Mouse (Mus musculus) liver, embryonic 12.5 days (tissue): Measurements from ENCODE around the gene Cd59b. TPM values are rescaled to one million over a fixed set of nuclear protein-coding genes. Genes with fewer than 3 reads are reported as not detected.

ENCODE experiments used
- ATAC-seq: fragments of 200-750 bp; cut with Nextera tagmentation; 2 replicates; pipeline ENCODE4 v1.8.0; 2017; ENCODE audit warnings: moderate number of reproducible peaks, mild to moderate bottlenecking, moderate library complexity
- H3K27ac ChIP-seq: fragments of 300-500 bp; sonication (generic); 2 replicates; pipeline ENCODE4 v1.5.1; 2016; ENCODE audit warnings: mild to moderate bottlenecking
- H3K27me3 ChIP-seq: fragments of 300-500 bp; sonication (generic); replicated peaks from 2 replicates; pipeline ENCODE4 v1.6.1; 2016; ENCODE audit warnings: mild to moderate bottlenecking, moderate library complexity
- H3K36me3 ChIP-seq: fragments of 300-500 bp; sonication (generic); 2 replicates; pipeline ENCODE4 v1.6.1; 2016; ENCODE audit warnings: mild to moderate bottlenecking, moderate library complexity
- H3K4me1 ChIP-seq: fragments of 300-500 bp; sonication (generic); 2 replicates; pipeline ENCODE4 v1.6.1; 2016
- H3K4me2 ChIP-seq: fragments of 300-500 bp; sonication (generic); 2 replicates; pipeline ENCODE4 v1.6.1; 2016; ENCODE audit warnings: mild to moderate bottlenecking, moderate library complexity
- H3K4me3 ChIP-seq: fragments of 300-500 bp; sonication (generic); 2 replicates; pipeline ENCODE4 v1.5.1; 2016; ENCODE audit warnings: mild to moderate bottlenecking, moderate library complexity
- H3K9ac ChIP-seq: fragments of 300-500 bp; sonication (generic); 2 replicates; pipeline ENCODE4 v1.6.1; 2016; ENCODE audit warnings: mild to moderate bottlenecking, moderate library complexity
- H3K9me3 ChIP-seq: fragments of 300-500 bp; sonication (generic); replicated peaks from 2 replicates; pipeline ENCODE4 v1.6.1; 2016; ENCODE audit warnings: mild to moderate bottlenecking, moderate library complexity
- WGBS: fragments of 180-500 bp; shearing (Covaris S2); methylation state at CpG from one replicate; pipeline ENCODE4 v1.1.7; 2016; ENCODE audit not compliant: insufficient replicate concordance; 5-methylcytosine and 5-hydroxymethylcytosine counted together
- polyA plus RNA-seq: library from polyadenylated mRNA; unstranded; fragments of >200 nt; fragmentation: Nextera tagmentation; extraction: Ambion mirVana; gene quantifications from 2 replicates; pipeline ENCODE4 v1.2.1, GENCODE M21; 2016

Gene Cd59b
- polyA plus RNA-seq, 1 experiment from 2014 or later, result 10.4 TPM

DNA sequence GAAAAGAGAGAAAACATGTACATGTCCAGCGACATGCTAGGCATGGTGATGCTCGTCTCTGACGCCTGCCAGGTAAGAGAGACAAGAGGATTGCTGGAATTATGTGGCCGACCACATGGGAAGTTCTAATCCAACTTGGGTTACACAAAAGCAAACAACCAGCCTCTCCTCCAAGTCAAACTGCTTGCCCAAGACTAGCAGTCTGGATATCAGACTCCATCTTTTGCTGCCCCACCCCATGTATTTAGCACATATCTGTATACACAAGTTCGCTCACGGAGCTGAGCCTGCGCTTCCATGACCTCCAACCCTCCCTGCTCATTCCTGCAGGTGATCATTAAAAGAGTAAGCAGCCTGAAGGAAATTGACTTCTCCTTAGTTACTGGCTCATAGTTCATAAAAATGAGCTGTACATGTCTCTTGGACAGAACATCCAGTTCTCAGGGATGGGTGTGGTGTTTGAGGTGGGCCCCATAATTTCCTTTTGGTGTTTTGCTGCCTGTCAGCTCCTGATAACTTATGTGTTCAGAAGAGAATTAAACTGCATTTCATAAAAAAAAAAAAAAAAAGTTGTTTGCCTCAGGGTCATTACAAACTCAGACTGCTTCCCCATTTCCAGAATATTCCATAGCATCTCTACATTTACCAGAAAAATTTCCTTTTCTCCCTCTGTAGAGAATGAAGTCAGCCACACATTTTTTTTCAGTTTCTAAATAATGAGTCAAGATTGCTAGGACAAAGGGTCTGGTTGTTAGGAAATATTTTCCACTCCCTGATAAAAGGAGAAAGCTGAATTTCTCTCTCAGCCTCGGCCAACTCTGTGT is 52.2 kb downstream of the Cd59b start:
- H3K36me3 ChIP-seq, result peaks cover 10% of the 10 kb centered on the region
- ATAC-seq, result peak; percentile 70
- peak overlapping the region; percentile 97 for H3K4me2 ChIP-seq
- peak overlapping the region; percentile 99 for H3K27ac ChIP-seq
- H3K27me3 ChIP-seq, result peaks cover 17% of the 10 kb centered on the region
- peak overlapping the region; percentile 97 for H3K9ac ChIP-seq
- peak overlapping the region; percentile 75 for H3K4me3 ChIP-seq
- peaks cover 62% of the 10 kb centered on the region for H3K4me1 ChIP-seq
- 39% methylated on average over 8 of the region's 8 CpGs for WGBS
- H3K9me3 ChIP-seq, result no peaks in the 10 kb centered on the region

DNA sequence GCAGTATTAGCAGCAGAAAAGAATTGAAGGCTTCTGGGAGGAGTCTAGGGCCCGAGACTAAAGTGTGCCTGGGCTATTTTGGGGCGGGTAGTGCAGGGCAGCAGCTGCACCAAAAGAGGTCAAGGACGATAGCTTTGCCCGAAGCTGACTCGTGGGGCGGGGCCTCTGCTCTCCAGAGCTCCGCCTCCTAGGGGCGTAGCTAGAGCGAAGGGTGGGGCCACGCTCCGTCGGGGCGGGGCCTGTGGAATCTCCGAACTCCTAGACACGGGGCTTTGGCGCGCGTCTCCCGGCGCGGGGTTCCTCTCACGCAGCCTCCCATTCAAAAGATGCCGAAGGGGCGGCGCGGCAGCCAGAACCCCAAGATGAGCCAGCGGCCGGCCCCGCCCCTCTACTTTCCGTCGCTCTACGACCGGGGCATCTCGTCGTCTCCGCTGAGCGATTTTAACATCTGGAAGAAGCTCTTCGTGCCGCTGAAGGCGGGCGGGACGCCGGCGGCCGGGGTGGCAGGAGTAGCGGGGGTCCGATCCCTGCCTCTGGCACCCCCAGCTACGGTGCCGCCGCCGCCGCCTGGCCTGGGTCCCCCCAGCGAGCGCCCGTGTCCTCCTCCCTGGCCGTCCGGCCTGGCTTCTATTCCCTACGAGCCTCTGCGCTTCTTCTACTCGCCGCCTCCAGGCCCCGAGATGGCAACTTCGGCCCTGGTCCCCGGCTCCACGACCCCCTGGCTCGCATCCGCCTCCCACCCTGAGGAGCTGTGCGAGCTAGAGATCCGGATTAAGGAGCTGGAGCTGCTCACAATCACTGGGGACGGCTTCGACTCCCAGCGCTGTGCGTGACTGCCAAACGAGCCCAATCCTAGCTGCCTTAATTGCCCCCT is 53.1 kb downstream of the Cd59b start, which contains the start of gene A930018P22Rik:
Gene A930018P22Rik, plus strand, starts transcription at position 265 of the 874 bp plus-strand sequence.
- H3K4me1 ChIP-seq, result peaks cover 54% of the 10 kb centered on the region
- peak within 1 kb of the TSS; percentile 97 for H3K9ac ChIP-seq
- peaks cover 24% of the 10 kb centered on the region for H3K27me3 ChIP-seq
- under 1% methylated on average over 73 of the region's 74 CpGs for WGBS
- ATAC-seq, result peak; percentile 86
- peak within 1 kb of the TSS; percentile 99 for H3K27ac ChIP-seq
- peak within 1 kb of the TSS; percentile 97 for H3K4me2 ChIP-seq
- no peaks in the 10 kb centered on the region for H3K9me3 ChIP-seq
- H3K36me3 ChIP-seq, result peaks cover 5% of the 10 kb centered on the region
- peak within 1 kb of the TSS; percentile 75 for H3K4me3 ChIP-seq

DNA sequence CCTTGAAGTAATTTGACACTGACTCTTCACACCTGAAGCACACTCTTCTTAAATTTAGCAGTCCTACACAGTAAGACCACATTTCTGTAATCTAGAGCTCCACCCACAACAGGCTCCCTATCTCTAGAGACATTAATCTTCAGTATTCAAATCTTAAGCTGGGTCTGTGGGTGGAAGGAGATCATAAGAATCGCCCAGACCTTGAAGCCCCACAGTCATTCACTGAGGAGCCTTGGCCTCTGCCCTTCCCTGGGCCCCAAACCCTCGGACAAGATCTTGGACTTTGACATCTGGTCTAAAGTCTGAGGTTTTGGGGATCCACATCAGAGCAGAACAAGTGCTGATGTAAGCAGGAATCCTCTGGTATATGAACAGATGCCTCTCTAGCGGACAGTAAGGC is 53.9 kb downstream of the Cd59b start:
- peak overlapping the region; percentile 99 for H3K27ac ChIP-seq
- H3K9me3 ChIP-seq, result no peaks in the 10 kb centered on the region
- peaks cover 53% of the 10 kb centered on the region for H3K4me1 ChIP-seq
- H3K4me3 ChIP-seq, result peak overlapping the region; percentile 75
- peak overlapping the region; percentile 97 for H3K9ac ChIP-seq
- peaks cover 32% of the 10 kb centered on the region for H3K27me3 ChIP-seq
- ATAC-seq, result peak; percentile 45
- H3K4me2 ChIP-seq, result peak overlapping the region; percentile 97
- 23% methylated on average over 3 of the region's 3 CpGs for WGBS
- no peaks in the 10 kb centered on the region for H3K36me3 ChIP-seq

DNA sequence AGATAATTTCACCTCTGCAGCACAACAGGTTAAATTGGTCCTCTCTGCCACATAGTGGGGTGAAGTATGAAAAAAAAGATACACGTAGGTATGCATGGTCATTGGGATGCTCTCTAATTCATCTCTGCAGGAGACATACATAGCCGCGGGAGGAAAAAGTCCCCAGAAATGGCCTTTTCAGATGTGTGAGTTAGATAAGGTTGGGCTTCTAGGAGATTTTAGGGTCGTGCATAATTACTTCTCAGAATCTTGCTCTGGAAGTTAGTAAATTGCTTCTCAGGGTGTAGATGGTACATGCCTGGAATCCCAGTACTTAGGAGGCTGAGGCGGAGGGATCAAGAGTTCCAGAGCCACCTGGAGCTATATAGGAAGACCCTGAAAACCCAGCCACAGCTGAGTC is 54.4 kb downstream of the Cd59b start:
- H3K27ac ChIP-seq, result peak overlapping the region; percentile 99; the same call in 1 of the 2 replicates
- no peak for ATAC-seq
- no peaks in the 10 kb centered on the region for H3K9me3 ChIP-seq
- H3K4me3 ChIP-seq, result peak overlapping the region; percentile 75; the same call in 1 of the 2 replicates
- WGBS, result 47% methylated on average over 5 of the region's 5 CpGs
- H3K36me3 ChIP-seq, result no peaks in the 10 kb centered on the region
- peaks cover 35% of the 10 kb centered on the region for H3K27me3 ChIP-seq
- peak overlapping the region; percentile 97 for H3K4me2 ChIP-seq
- H3K4me1 ChIP-seq, result peaks cover 49% of the 10 kb centered on the region
- H3K9ac ChIP-seq, result peak overlapping the region; percentile 97

DNA sequence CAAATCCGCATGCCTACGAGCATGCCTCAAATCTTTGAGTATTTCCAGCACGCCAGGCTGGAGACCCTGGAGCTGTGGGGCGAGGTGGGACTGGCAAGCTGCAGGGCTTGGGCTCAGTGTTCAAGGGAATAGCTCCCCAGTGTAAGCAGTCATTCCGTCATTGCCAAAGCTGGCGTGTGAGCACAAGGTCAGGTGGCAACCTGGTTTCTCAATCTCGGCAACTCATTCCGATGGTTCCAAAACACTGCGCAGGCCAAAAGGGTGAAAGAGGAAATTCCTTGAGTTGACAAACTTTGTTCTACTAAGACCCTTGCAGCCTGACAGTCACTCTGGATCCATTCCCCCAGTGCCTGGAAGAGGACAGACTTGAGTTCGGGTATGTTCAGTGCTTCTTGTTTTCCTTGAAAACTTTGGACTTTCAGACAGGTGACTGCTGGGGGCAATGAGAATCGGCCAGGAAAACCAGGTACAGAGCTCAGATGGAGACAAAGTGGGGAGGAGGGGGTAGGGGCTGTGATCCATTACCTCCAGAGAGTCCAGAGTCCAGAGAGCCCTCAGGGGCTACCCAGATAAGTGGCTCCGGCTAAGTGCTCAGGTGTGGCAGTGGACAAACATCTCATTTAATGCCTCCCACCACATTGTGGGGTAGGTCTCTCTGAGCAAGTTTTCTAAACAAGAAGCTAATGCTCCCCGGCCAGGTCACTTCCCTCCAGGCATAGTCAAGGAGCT is 59.3 kb downstream of the Cd59b start:
- H3K4me3 ChIP-seq, result no peak overlapping the region
- no peak overlapping the region for H3K9ac ChIP-seq
- H3K9me3 ChIP-seq, result no peaks in the 10 kb centered on the region
- peaks cover 41% of the 10 kb centered on the region for H3K4me1 ChIP-seq
- H3K27ac ChIP-seq, result no peak overlapping the region; the same call in 1 of the 2 replicates
- peak overlapping the region; percentile 57; the same call in 1 of the 2 replicates for H3K4me2 ChIP-seq
- H3K36me3 ChIP-seq, result no peaks in the 10 kb centered on the region
- WGBS, result 75% methylated on average over 13 of the region's 13 CpGs
- H3K27me3 ChIP-seq, result peaks cover 51% of the 10 kb centered on the region
- ATAC-seq, result no peak

DNA sequence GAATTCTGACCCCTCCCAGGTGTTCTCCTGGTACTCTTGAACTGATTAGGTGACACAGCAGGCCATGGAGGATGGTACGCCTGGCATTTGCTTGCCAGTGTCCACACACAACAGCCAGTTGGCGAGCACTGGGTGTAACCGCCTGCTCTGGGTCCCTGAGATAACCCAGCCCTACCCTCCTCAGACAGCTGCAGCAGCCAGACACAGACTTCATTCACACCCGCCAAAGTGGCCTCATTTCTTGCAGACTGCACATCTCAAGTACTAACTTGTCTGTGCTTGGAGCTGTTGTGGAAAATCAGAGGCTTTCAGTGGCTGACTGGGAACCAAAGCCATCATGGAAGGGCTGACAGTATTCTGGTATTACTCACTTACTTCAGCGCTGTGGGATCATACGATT is 60.5 kb downstream of the Cd59b start:
- H3K9me3 ChIP-seq, result no peaks in the 10 kb centered on the region
- H3K27me3 ChIP-seq, result peaks cover 50% of the 10 kb centered on the region
- H3K27ac ChIP-seq, result peak overlapping the region; percentile 82
- 35% methylated on average over 6 of the region's 6 CpGs for WGBS
- H3K4me3 ChIP-seq, result peak overlapping the region; percentile 6; the same call in 1 of the 2 replicates
- peak overlapping the region; percentile 25; the same call in 1 of the 2 replicates for H3K9ac ChIP-seq
- peak overlapping the region; percentile 57 for H3K4me2 ChIP-seq
- ATAC-seq, result peak; percentile 99
- peaks cover 33% of the 10 kb centered on the region for H3K4me1 ChIP-seq
- no peaks in the 10 kb centered on the region for H3K36me3 ChIP-seq

DNA sequence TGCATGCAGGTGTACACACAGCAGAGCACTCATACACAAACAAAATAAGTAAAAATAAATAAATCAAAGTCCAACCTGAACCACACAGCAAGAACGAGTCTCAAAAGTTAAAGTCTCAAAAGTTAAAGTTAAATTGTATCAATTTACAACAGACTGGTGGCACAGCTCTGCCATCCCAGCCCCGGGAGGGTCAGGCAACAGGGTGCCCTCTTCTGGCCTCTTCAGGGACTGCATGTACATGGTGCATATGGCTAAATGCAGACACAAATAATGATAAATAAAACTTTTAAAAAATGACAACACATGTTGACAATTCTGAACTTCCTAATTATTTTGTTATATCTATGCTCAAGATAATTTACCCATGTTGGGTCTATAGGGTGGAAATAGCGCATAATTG is 61.3 kb downstream of the Cd59b start:
- Histone ChIP-seq H3K9me3 (no peaks in the 10 kb centered on the region), H3K4me1 (peaks cover 33% of the 10 kb centered on the region), H3K36me3 (no peaks in the 10 kb centered on the region), H3K27ac (peak overlapping the region; percentile 82), H3K4me2 (peak overlapping the region; percentile 57; the same call in 1 of the 2 replicates), H3K27me3 (peaks cover 43% of the 10 kb centered on the region), H3K9ac (peak overlapping the region; percentile 25; the same call in 1 of the 2 replicates), H3K4me3 (no peak overlapping the region)
- no peak for ATAC-seq
- WGBS, result 41% methylated on average over 3 of the region's 3 CpGs

DNA sequence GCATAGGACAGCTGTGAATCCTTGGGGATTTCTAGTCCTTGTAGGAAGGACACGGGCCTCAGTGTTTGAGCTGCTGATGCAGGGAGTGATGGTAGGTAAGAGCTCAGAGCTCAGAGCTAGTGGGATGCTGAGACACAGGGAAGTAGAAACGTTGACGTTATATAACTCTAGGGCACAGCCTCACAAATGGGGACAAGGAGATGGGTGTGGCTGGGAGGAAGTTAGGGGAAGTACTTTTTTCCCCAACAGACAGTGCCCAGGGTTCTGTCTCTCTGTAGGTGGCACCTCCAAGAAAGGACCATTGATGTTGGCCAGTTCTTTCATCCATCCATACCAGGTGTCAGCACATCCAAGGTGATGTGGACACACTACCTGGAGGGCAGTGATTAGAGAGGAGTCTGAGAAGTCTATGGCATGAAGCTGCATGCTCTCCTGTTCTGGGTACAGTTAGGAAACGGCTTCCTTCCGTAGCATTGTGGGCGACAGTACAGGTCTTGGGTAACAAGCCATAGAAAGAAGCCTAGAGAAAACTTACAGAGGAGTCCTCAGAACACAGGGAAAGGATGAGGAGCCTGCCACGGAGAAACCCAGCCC is 62.7 kb downstream of the Cd59b start:
- ATAC-seq, result no peak
- WGBS, result 58% methylated on average over 7 of the region's 7 CpGs
- Histone ChIP-seq H3K9me3 (no peaks in the 10 kb centered on the region), H3K4me1 (peaks cover 33% of the 10 kb centered on the region), H3K27ac (no peak overlapping the region), H3K4me3 (no peak overlapping the region), H3K27me3 (peaks cover 38% of the 10 kb centered on the region), H3K9ac (no peak overlapping the region), H3K4me2 (no peak overlapping the region), H3K36me3 (no peaks in the 10 kb centered on the region)

DNA sequence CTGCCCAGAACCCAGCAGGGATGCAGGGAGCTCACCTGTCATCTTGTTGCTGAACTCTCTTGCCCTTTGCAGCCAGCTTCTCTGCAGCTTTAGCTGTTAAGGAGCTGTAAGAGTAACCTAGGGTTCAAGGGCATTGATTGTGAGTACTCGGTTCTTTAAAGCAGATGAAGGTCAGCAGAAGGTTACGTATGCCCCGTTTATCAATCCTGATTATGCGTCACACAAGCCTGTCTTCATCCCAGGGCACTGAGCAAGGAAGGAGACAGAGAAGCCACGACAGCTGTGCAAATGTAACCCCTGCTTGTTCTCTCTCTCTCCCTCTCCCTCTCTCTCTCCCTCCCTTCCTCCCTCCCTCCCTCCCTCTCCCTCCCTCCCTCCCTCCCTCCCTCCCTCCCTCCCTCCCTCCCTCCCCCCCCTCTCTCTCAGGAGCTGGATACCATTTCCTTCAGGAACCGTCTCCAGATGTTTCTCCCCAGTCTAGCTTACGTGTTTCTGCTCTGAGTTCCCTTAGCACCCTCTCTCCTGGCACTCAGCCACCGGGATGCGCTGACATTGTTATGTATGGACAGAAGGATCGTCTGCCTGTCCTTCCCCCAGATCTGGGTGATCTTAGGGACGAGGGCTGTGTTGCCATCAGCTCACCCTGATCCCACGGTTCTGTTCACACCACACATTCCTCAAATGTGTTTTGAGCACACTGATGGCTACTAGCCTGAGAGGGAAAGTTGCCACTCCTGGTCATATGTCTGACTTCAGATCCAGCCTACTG is 63.6 kb downstream of the Cd59b start:
- H3K4me2 ChIP-seq, result no peak overlapping the region
- H3K9ac ChIP-seq, result no peak overlapping the region
- 32% methylated on average over 12 of the region's 12 CpGs for WGBS
- no peaks in the 10 kb centered on the region for H3K36me3 ChIP-seq
- ATAC-seq, result no peak
- H3K27ac ChIP-seq, result no peak overlapping the region
- no peak overlapping the region for H3K4me3 ChIP-seq
- H3K4me1 ChIP-seq, result peaks cover 33% of the 10 kb centered on the region
- peaks cover 31% of the 10 kb centered on the region for H3K27me3 ChIP-seq
- H3K9me3 ChIP-seq, result no peaks in the 10 kb centered on the region

DNA sequence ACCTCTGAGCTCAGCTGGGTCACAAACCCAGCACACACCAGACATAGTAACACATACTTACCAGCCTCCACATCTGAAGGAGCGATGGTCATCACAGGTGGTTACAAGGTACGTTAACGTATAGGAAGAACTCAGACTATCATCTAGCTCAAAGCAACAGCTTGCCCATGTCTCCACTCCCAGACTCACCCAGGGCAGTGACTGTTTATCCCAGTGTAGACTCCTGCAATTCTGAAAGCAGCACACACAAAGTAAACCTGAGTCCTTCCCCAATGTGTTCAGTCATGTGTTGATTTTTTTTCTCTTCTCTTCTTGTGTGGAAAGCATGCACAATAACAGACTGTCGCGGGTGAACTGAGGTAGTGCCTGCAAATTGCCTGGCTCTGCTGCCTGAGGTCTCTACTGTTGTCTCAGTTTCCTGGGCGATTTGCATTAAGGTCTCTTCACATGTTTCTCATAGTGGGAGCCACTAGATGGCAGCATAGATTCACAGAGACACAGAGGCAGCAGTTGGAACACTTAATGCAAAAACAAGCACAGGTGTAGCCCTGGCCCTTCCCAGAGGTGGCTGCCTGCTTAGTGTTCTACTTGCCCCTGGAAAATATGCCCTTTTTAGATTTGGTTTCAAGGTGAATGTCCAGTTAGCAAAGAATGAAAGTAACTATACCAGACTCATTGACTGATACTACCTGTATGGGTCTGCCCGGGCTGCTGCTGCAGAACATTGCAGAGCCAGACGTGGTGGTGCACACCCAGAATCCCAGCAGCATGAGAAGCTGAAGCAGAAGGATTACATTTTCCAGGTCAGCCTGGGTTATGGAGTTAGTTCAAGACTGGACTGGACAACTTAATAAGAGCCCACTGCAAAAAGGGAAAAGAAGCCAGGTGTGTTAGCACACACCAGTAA is 64.8 kb downstream of the Cd59b start:
- H3K27me3 ChIP-seq, result peaks cover 26% of the 10 kb centered on the region
- 43% methylated on average over 8 of the region's 8 CpGs for WGBS
- peaks cover 28% of the 10 kb centered on the region for H3K4me1 ChIP-seq
- 0 out of 2 replicates have a peak, but pooled peaks cover 4% of the 10 kb centered on the region for H3K9me3 ChIP-seq
- H3K4me2 ChIP-seq, result no peak overlapping the region
- no peak for ATAC-seq
- no peaks in the 10 kb centered on the region for H3K36me3 ChIP-seq
- no peak overlapping the region for H3K9ac ChIP-seq
- no peak overlapping the region for H3K4me3 ChIP-seq
- no peak overlapping the region for H3K27ac ChIP-seq
